Mouse (Mus musculus) spleen, adult 2 months (tissue): ENCODE results near the gene Fra10ac1. TPM values are rescaled to one million over a fixed set of nuclear protein-coding genes. Genes with fewer than 3 reads are reported as not detected.

Experiments
- DNase-seq, 2 experiments: peaks; one replicate each; pipeline versions ENCODE4 v3.0.0 to v3.0.0-alpha.2; 2012 to 2021; ENCODE audit warnings: low spot score in 2 of 2, low read depth in 1 of 2
- H3K27ac ChIP-seq: fragments of 200-500 bp; 2 replicates; pipeline ENCODE4 v1.5.1; 2012; ENCODE audit warnings: low read length, inconsistent platforms; ENCODE audit not compliant: insufficient read depth
- H3K27me3 ChIP-seq: fragments of 200-500 bp; 2 replicates; pipeline ENCODE4 v1.6.1; 2012; ENCODE audit warnings: mild to moderate bottlenecking, moderate library complexity, low read length, inconsistent platforms; ENCODE audit not compliant: control insufficient read depth, insufficient read depth
- H3K36me3 ChIP-seq: fragments of 200-500 bp; 2 replicates; pipeline ENCODE4 v1.6.1; 2012; ENCODE audit warnings: mild to moderate bottlenecking, low read length, inconsistent platforms; ENCODE audit not compliant: control insufficient read depth, insufficient read depth
- H3K4me1 ChIP-seq: fragments of 200-500 bp; 2 replicates; pipeline ENCODE4 v1.6.1; 2011; ENCODE audit warnings: inconsistent platforms; ENCODE audit not compliant: control insufficient read depth, insufficient read depth, insufficient read length
- H3K4me3 ChIP-seq: fragments of 200-500 bp; 2 replicates; pipeline ENCODE4 v1.5.1; 2011; ENCODE audit warnings: mild to moderate bottlenecking, inconsistent platforms; ENCODE audit not compliant: insufficient read depth, insufficient read length; ENCODE audit errors: extremely low read depth
- CTCF ChIP-seq: fragments of 200-500 bp; IDR thresholded peaks from 2 replicates; pipeline ENCODE4 v1.5.1; 2011; ENCODE audit warnings: mild to moderate bottlenecking, inconsistent platforms; ENCODE audit not compliant: insufficient read depth, insufficient read length, insufficient replicate concordance; ENCODE audit errors: extremely low read depth
- POLR2A ChIP-seq: fragments of 200-500 bp; IDR thresholded peaks from 2 replicates; pipeline ENCODE4 v1.6.1; 2011; ENCODE audit warnings: low read depth, low read length, inconsistent platforms
- WGBS: fragments of 180-500 bp; shearing (Covaris S2); methylation state at CpG from one replicate; pipeline ENCODE4 v1.1.7; 2018; 5-methylcytosine and 5-hydroxymethylcytosine counted together
- polyA plus RNA-seq: library from polyadenylated mRNA; depleted of rRNA; stranded (reverse); fragments of >200 nt; gene quantifications from 2 replicates; pipeline ENCODE4 v1.2.3, GENCODE M21; 2012; rRNA removed

The Fra10ac1 gene
- polyA plus RNA-seq, result 2.7 and 2.9 TPM in 2 replicates

DNA sequence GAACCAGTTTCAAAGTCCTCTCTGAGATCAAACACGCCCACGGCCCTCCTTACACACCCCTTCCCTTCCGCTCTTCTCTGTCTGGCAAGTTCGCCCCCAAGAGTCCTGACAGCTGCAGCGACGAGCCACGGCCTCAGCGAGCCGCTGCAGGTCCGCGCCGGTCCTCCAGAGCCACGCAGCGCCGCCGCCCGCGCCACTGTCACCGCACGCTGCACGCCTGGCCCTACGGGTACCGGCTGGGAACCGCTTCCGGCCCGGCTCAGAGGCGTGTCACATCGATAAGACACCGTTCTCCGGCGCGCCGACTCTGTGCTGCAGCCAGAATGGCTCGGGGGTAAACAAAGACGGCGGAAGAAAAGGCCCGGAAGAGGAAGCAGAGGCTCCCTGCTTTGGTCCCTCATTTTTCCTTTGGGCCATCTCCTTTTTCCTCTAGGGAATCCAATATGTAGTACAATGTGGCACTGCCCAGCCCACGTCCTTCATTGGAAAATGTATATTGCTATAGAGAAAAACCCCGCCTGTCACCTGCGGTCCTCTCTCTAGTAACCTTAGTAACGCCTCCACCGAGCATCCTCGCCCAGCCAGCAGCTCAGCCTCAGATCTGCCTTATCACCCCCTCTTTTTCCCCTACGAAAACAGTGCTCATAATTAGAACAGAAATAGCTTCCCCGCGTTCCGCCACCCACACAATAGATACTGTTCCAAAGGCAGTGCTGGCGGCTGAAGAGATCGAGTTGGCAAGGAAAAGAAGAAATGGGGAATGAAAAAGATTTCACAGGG lies at the start of gene Fra10ac1:
Gene Fra10ac1 (minus strand): TSS at position 252 of the 780 bp plus-strand sequence.
- Histone ChIP-seq H3K27me3 (no peaks in the 10 kb centered on the region), H3K4me3 (peak within 1 kb of the TSS; percentile 97), H3K36me3 (no peaks in the 10 kb centered on the region), H3K4me1 (peaks cover 3% of the 10 kb centered on the region; the same call in 1 of the 2 replicates), H3K27ac (peak within 1 kb of the TSS; percentile 87)
- DNase-seq, result peak; percentile 74 to 80
- WGBS, result 1% methylated on average over 49 of the region's 49 CpGs
- TF ChIP-seq POLR2A, result peak; percentile 47
- no peak for TF ChIP-seq CTCF

DNA sequence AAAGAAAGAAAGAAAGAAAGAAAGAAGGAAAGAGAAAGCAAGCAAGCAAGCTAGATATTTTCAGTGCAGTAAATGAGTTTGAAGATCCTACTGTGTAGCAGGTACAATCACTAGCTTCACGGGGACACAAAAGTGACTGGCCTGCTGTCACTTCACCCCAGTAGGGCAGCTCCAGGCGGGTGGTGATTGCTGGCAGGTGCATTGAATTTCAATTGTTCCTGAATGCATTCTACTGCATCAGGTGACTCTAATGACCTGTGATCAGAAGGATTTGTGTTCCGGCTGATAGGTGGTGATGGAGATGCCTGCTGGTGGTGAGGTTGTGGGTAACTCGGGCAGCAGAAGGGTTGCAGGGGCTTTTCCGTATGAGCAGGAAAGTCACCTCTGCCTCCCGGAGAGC lies 47.1 kb upstream of the Fra10ac1 start:
- no peak overlapping the region for H3K4me3 ChIP-seq
- no peaks in the 10 kb centered on the region for H3K36me3 ChIP-seq
- no peak for DNase-seq
- no peak for TF ChIP-seq POLR2A
- TF ChIP-seq CTCF, result no peak
- no peak overlapping the region for H3K27ac ChIP-seq
- peaks cover 1% of the 10 kb centered on the region; the same call in 1 of the 2 replicates for H3K27me3 ChIP-seq
- 18% methylated on average over 6 of the region's 6 CpGs for WGBS
- no peaks in the 10 kb centered on the region for H3K4me1 ChIP-seq

DNA sequence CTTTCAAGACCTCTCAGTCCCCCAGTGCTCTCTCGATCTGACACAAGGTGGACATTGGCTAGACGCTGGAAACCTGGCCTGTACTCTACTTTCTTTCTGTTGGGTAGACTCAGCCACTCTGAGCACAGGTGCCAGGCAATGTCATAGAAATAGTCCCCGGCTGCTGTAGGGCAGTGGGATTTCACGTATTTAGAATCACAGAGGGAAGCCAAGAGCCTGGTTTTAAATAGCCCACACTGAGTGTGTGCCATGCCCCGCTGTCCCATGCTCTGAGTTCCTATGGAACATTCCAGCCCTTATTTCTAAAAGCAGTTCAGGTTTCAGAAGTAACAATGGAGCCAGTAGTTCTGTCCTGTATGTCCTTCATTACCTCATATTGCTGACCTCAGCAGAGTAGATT lies 43.5 kb upstream of the Fra10ac1 start:
- TF ChIP-seq CTCF (no peak), POLR2A (no peak)
- no peak overlapping the region for H3K27ac ChIP-seq
- DNase-seq, result no peak
- H3K27me3 ChIP-seq, result peaks cover 1% of the 10 kb centered on the region; the same call in 1 of the 2 replicates
- WGBS, result 84% methylated on average over 5 of the region's 5 CpGs
- no peaks in the 10 kb centered on the region for H3K4me1 ChIP-seq
- H3K36me3 ChIP-seq, result no peaks in the 10 kb centered on the region
- H3K4me3 ChIP-seq, result no peak overlapping the region

DNA sequence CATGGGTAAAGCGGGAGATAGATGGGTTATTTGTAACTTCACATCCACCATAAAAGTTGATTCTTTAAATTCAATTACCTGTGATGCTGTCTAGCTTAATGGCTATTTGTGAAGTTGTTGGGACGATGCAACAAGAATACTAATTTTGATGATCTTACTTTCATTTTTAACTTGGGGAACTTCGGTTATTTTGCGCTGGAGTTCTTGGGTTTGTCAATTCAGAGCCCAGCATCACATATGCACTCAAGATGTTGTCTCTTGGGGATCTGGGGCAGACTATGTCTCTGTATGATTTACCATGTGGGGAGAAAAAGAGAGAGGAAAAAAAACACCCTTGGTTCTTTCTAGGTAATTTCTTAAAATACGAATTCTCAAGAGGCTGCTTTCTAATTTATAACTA lies 41.8 kb upstream of the Fra10ac1 start:
- Histone ChIP-seq H3K27ac (no peak overlapping the region), H3K4me3 (no peak overlapping the region), H3K4me1 (no peaks in the 10 kb centered on the region), H3K36me3 (no peaks in the 10 kb centered on the region), H3K27me3 (no peaks in the 10 kb centered on the region)
- TF ChIP-seq POLR2A (no peak), CTCF (no peak)
- no peak for DNase-seq
- 73% methylated on average over 5 of the region's 5 CpGs for WGBS

DNA sequence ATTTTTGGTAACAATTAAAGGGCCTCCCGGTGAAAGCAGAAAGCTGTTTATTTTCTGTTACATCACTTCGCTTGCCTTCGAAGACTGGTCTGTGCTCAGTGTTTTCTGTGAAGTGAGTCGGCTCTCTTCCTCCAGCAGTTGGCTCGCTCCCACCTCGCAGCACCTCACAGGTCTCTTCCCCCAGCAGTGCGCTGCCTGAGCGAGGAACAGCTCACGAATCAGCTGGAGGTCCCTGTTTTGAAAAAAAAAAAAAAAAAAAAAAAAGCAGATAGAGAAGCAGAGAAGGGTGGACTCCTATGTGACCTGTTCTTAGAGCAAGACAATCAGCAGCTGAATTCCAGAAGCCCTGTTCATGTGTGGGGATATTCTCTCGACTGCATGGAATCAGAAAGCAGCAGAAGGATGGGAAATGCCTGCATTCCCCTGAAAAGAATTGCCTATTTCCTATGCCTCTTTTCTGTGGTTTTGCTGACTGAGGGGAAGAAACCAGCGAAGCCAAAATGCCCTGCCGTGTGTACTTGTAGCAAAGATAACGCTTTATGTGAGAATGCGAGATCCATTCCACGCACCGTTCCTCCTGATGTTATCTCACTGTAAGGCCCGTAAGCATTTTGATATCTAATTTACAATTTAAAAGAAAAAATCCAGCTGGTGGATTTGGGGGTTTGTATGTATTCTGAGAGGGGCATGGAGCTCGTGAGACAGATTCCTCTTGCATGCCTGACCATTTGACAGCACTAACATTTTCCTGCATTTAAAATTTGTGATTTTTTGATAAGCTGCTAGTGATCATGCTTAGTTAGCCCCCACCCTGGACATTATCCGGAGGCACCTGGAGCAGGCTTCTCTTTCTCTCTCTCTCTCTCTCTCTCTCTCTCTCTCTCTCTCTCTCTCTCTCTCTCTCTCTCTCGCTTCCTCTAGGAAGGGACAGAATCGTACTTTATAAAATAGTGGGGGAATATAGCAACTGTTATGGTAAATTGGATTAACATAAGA lies 40.8 kb upstream of the Fra10ac1 start, which contains the start of gene Lgi1:
Gene Lgi1 (plus strand): TSS at position 32 of the 996 bp plus-strand sequence.
- no peak for DNase-seq
- no peak within 1 kb of the TSS for H3K27ac ChIP-seq
- no peaks in the 10 kb centered on the region for H3K4me1 ChIP-seq
- TF ChIP-seq CTCF (no peak), POLR2A (no peak)
- H3K4me3 ChIP-seq, result 0 out of 2 replicates have a peak within 1 kb of the TSS, but pooled peaks have one; percentile 1
- H3K36me3 ChIP-seq, result no peaks in the 10 kb centered on the region
- WGBS, result 8% methylated on average over 21 of the region's 21 CpGs
- no peaks in the 10 kb centered on the region for H3K27me3 ChIP-seq

DNA sequence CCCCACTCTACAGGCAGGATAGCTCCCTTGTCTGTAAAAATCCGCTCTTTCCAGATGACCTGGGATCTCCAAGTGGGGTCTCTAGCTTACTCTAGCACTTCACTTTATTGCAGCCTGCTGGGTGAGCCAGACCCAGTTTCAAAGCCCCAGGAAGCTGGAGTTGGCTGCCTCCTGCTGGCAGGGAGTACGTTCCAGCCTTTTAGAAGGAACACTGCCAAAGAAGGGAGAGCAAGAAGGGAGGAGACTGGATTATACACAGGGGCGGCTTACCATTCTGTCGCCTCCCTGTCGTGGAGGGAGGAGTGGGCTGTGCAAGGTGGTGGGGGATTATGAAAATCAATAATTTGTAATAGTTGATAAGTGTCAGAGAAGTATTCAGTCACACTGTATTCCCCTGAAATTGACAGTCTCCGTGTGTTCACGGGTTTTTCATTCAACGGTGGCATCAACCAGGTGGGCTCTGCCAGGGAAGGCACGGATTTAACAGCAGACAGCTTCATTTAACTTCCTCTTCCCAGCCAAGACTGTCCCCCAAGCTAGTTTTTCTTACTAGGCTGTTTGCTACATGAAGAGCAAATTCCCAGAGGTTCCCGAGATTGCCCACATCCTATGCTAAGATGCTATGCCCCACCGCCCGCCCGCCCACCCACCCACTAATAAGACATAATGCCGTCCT lies 40.0 kb upstream of the Fra10ac1 start:
- Histone ChIP-seq H3K4me3 (no peak overlapping the region), H3K36me3 (no peaks in the 10 kb centered on the region), H3K4me1 (no peaks in the 10 kb centered on the region), H3K27me3 (no peaks in the 10 kb centered on the region), H3K27ac (no peak overlapping the region)
- 16% methylated on average over 14 of the region's 14 CpGs for WGBS
- DNase-seq, result no peak
- 0 out of 2 replicates have a peak, but pooled peaks have one; percentile 3 for TF ChIP-seq CTCF
- TF ChIP-seq POLR2A, result no peak
